Mouse (Mus musculus) stomach, embryonic 16.5 days (tissue): ENCODE measurements around the gene Scyl3. TPM values are rescaled to one million over a fixed set of nuclear protein-coding genes. Genes with fewer than 3 reads are reported as not detected.

ENCODE experiments used
- ATAC-seq: fragments of 200-750 bp; cut with Nextera tagmentation; 2 replicates; pipeline ENCODE4 v1.8.0; 2017; ENCODE audit warnings: moderate number of reproducible peaks, moderate TSS enrichment; ENCODE audit not compliant: insufficient read depth, low FRiP score
- H3K27ac ChIP-seq: fragments of 300-500 bp; sonication (generic); 2 replicates; pipeline ENCODE4 v1.5.1; 2014; ENCODE audit warnings: low read length
- H3K27me3 ChIP-seq: fragments of 300-500 bp; sonication (generic); 2 replicates; pipeline ENCODE4 v1.6.1; 2014; ENCODE audit warnings: low read length, control low read depth, mixed read lengths; ENCODE audit not compliant: control insufficient read depth, insufficient read depth
- H3K36me3 ChIP-seq: fragments of 300-500 bp; sonication (generic); 2 replicates; pipeline ENCODE4 v1.6.1; 2014; ENCODE audit warnings: low read length; ENCODE audit not compliant: control insufficient read depth, insufficient read depth
- H3K4me1 ChIP-seq: fragments of 300-500 bp; sonication (generic); 2 replicates; pipeline ENCODE4 v1.6.1; 2014; ENCODE audit warnings: low read length, control low read depth, mixed read lengths; ENCODE audit not compliant: control insufficient read depth, insufficient read depth
- H3K4me2 ChIP-seq: fragments of 300-500 bp; sonication (generic); 2 replicates; pipeline ENCODE4 v1.6.1; 2014; ENCODE audit warnings: low read depth, low read length, mixed read lengths
- H3K4me3 ChIP-seq: fragments of 300-500 bp; sonication (generic); replicated peaks from 2 replicates; pipeline ENCODE4 v1.5.1; 2014; ENCODE audit warnings: mild to moderate bottlenecking, low read length
- H3K9ac ChIP-seq: fragments of 300-500 bp; sonication (generic); 2 replicates; pipeline ENCODE4 v1.6.1; 2014; ENCODE audit warnings: low read length
- H3K9me3 ChIP-seq: fragments of 300-500 bp; sonication (generic); replicated peaks from 2 replicates; pipeline ENCODE4 v1.6.1; 2016; ENCODE audit warnings: low read length, control low read depth; ENCODE audit not compliant: control insufficient read depth
- WGBS: fragments of 180-500 bp; shearing (Covaris S2); extraction: QIAGEN DNeasy Blood & Tissue Kit; methylation state at CpG from one replicate; pipeline ENCODE4 v1.1.7; 2014; 5-methylcytosine and 5-hydroxymethylcytosine counted together
- polyA plus RNA-seq: library from polyadenylated mRNA; unstranded; fragments of >200 nt; fragmentation: Nextera tagmentation; extraction: Ambion mirVana; gene quantifications from 2 replicates; pipeline ENCODE4 v1.2.1, GENCODE M21; 2015

Scyl3 gene
- polyA plus RNA-seq, 1 experiment from 2014 or later, result 16.8 TPM

DNA sequence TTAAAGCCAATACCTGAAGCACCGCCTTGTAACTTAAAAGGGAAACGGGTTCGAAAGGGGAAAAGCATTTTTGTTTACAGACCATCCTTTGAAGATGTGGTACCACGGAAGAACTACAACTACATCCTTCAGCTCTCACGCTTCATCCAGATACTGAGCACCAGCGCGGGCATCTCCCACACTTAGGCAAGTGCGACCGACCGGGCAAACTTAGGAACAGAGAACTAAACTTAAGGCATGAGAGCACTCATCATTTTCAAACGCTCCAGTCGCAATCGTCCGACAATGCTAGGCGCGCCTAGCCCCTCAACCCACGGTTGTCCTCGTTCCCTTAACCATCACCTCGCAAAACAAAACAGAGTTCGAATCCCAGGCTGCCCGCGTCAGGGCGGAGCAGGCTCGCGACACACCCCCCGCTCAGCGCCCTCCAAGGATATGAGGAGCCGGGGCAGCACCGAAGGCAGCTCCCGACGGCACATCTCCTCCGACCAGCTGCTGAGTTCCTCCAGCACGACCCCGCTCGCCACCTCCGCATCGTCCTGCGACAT, 65.3 kb downstream of the Scyl3 start:
- no peak; the same call in 1 of the 2 replicates for ATAC-seq
- Histone ChIP-seq H3K4me2 (peak overlapping the region; percentile 61), H3K4me1 (no peaks in the 10 kb centered on the region), H3K27ac (peak overlapping the region; percentile 4; the same call in 1 of the 2 replicates), H3K4me3 (peak overlapping the region; percentile 72), H3K9me3 (no peaks in the 10 kb centered on the region), H3K36me3 (peaks cover 3% of the 10 kb centered on the region; the same call in 1 of the 2 replicates), H3K27me3 (no peaks in the 10 kb centered on the region), H3K9ac (peak overlapping the region; percentile 90)
- under 1% methylated on average over 38 of the region's 38 CpGs for WGBS

- H3K9me3 ChIP-seq, result no peaks in the 10 kb centered on the region
- H3K27me3 ChIP-seq, result no peaks in the 10 kb centered on the region
- peak; percentile 96 for ATAC-seq
- no peaks in the 10 kb centered on the region for H3K4me1 ChIP-seq
- peaks cover 3% of the 10 kb centered on the region; the same call in 1 of the 2 replicates for H3K36me3 ChIP-seq
- peak within 1 kb of the TSS; percentile 61 for H3K4me2 ChIP-seq
- H3K9ac ChIP-seq, result peak within 1 kb of the TSS; percentile 90
- H3K27ac ChIP-seq, result peak within 1 kb of the TSS; percentile 88
- H3K4me3 ChIP-seq, result peak within 1 kb of the TSS; percentile 72
- 3% methylated on average over 43 of the region's 43 CpGs for WGBS
These were observed 66.1 kb downstream of the Scyl3 start, which contains the start of the genes BC055324 and Mettl18 for GRCm38 (mm10) chr1:163994721-163995608. Gene BC055324 (minus strand): TSS chr1:163994796. Gene Mettl18 (plus strand): TSS chr1:163994889.

GRCm38 (mm10) chr1:163995609-163995913, 66.7 kb downstream of the Scyl3 start:
- H3K9me3 ChIP-seq, result no peaks in the 10 kb centered on the region
- peak overlapping the region; percentile 90 for H3K9ac ChIP-seq
- no peak overlapping the region for H3K27ac ChIP-seq
- H3K4me2 ChIP-seq, result peak overlapping the region; percentile 61
- H3K4me1 ChIP-seq, result no peaks in the 10 kb centered on the region
- no peak for ATAC-seq
- 91% methylated on average over 1 of the region's 2 CpGs for WGBS
- H3K36me3 ChIP-seq, result peaks cover 3% of the 10 kb centered on the region; the same call in 1 of the 2 replicates
- H3K4me3 ChIP-seq, result peak overlapping the region; percentile 72
- H3K27me3 ChIP-seq, result no peaks in the 10 kb centered on the region

DNA sequence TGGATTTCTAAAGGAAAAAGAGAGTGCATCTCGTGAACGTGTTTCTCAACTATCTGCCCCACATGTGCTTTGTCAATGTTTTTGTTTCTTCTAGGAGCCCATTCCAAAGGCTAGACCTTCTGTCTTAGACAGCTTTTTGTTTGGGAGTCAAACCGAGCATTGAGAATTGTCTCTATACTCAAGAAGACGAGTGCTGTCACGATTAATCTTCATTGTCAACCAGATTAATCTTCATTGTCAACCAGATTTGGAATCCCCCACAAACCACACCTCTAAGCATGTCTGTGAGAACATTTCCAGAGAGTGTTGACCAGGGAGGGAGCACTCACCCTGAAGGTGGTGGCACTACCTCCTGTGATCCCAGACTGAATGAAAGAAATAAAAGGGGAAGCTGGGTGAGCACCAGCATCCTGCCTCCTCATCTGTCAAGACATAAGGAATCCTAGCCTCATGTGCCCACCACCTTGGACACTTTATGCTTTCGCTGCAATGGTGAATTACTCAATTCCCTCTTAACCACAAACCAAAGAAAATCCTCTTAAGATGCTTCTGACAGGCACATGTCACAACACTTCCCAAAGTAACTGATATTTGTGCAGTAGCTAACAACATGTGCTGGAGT, 73.0 kb downstream of the Scyl3 start:
- no peaks in the 10 kb centered on the region for H3K36me3 ChIP-seq
- H3K4me3 ChIP-seq, result no peak overlapping the region
- WGBS, result 64% methylated on average over 6 of the region's 6 CpGs
- no peaks in the 10 kb centered on the region for H3K4me1 ChIP-seq
- H3K9ac ChIP-seq, result no peak overlapping the region
- H3K27me3 ChIP-seq, result no peaks in the 10 kb centered on the region
- no peak for ATAC-seq
- no peaks in the 10 kb centered on the region for H3K9me3 ChIP-seq
- H3K4me2 ChIP-seq, result no peak overlapping the region
- no peak overlapping the region for H3K27ac ChIP-seq

GRCm38 (mm10) chr1:164004311-164004710, 75.4 kb downstream of the Scyl3 start:
- ATAC-seq, result no peak
- whole genome bisulfite sequencing, result 71% methylated on average over 3 of the region's 3 CpGs

More at GRCm38 (mm10) chr1:164004311-164004710, 75.4 kb downstream of the Scyl3 start:
- H3K9me3 ChIP-seq, result no peaks in the 10 kb centered on the region
- no peak overlapping the region for H3K9ac ChIP-seq
- no peaks in the 10 kb centered on the region for H3K36me3 ChIP-seq
- no peak overlapping the region for H3K4me3 ChIP-seq
- H3K4me1 ChIP-seq, result no peaks in the 10 kb centered on the region
- no peak overlapping the region for H3K27ac ChIP-seq
- no peaks in the 10 kb centered on the region for H3K27me3 ChIP-seq
- no peak overlapping the region for H3K4me2 ChIP-seq

Other genes with a start within 250 kb of the Scyl3 start
- gene Mettl11b, start 203.9 kb upstream of the Scyl3 start, polyA plus RNA-seq, result 0.23 TPM in 1 of 2 replicates, not detected in the other
- gene Kifap3, start 149.5 kb upstream of the Scyl3 start, polyA plus RNA-seq, result 27.5 and 27.7 TPM in 2 replicates
- gene BC055324, start 65.7 kb downstream of the Scyl3 start, polyA plus RNA-seq, result 14.6 and 14.9 TPM in 2 replicates
- gene Mettl18, start 65.8 kb downstream of the Scyl3 start, polyA plus RNA-seq, result 8.1 and 8.3 TPM in 2 replicates
- gene Sele, start 119.1 kb downstream of the Scyl3 start, polyA plus RNA-seq, result 0.05 TPM in 1 of 2 replicates, not detected in the other
- 3.3 and 4.7 TPM in 2 replicates for gene Sell, start 132.9 kb downstream of the Scyl3 start, polyA plus RNA-seq
- gene Selp, start 186.2 kb downstream of the Scyl3 start, polyA plus RNA-seq, result 0.26 and 0.29 TPM in 2 replicates
- 1.3 and 1.8 TPM in 2 replicates for gene F5, start 222.7 kb downstream of the Scyl3 start, polyA plus RNA-seq